Mouse (Mus musculus) mouse embryonic stem cell (cell line): ENCODE measurements at regions not wholly inside any gene's neighbourhood (a gene's known extent, or its start where the extent isn't known, plus 50 kb on each side); places are given as distances from the start of the nearest gene placed in this dataset.

Experiments
- in situ Hi-C, 2 experiments: fragments of 300-500 bp; cut with MboI; formaldehyde crosslinking; loops; 1 replicate in 1 of 2; 3 replicates in 1 of 2; pipeline ENCODE4 v1.14.3; 2019 to 2020; ENCODE audit warnings: low sequenced_read_pairs in 2 of 2, low pct_unique_long_range_greater_than_20kb in 1 of 2, mixed read lengths in 1 of 2; ENCODE audit not compliant: unreplicated experiment in 1 of 2

GRCm38 (mm10) chr15:6191845-6192244, 107.7 kb upstream of the Dab2 start:
- in situ Hi-C loops: no loop called here

- in situ Hi-C loops: loop anchor here (5.0 to 25.0 kb wide), 2 partner anchors 965 to 970 kb away; partner anchors contain the start of gene Ptger4 (in 2 of the 2)
These were observed 92.3 kb upstream of the Dab2 start for GRCm38 (mm10) chr15:6207239-6207638.

GRCm38 (mm10) chr15:6209301-6209700, 90.3 kb upstream of the Dab2 start:
- in situ Hi-C loops: loop anchor here (5.0 to 25.0 kb wide), 2 partner anchors 967 to 972 kb away; partner anchors contain the start of gene Ptger4 (in 2 of the 2)

- in situ Hi-C loops: loop anchor here in 1 of 2 experiments (25.0 kb wide), 1 partner anchor 981 kb away; the partner anchor contains the start of gene Ptger4
These were observed 81.5 kb upstream of the Dab2 start for GRCm38 (mm10) chr15:6218087-6218486.

- in situ Hi-C loops: no loop called here
These were observed 74.4 kb upstream of the Dab2 start for GRCm38 (mm10) chr15:6225227-6225626.

- in situ Hi-C loops: no loop called here
These were observed 69.0 kb upstream of the Dab2 start for GRCm38 (mm10) chr15:6230618-6231017.

GRCm38 (mm10) chr15:6231308-6232103, 68.1 kb upstream of the Dab2 start:
- in situ Hi-C loops: no loop called here

GRCm38 (mm10) chr15:6233621-6234020, 66.0 kb upstream of the Dab2 start:
- in situ Hi-C loops: no loop called here

- in situ Hi-C loops: no loop called here
These were observed 63.0 kb upstream of the Dab2 start for GRCm38 (mm10) chr15:6236583-6236982.

GRCm38 (mm10) chr15:6237726-6238125, 61.9 kb upstream of the Dab2 start:
- in situ Hi-C loops: no loop called here

- in situ Hi-C loops: no loop called here
These were observed 61.5 kb upstream of the Dab2 start for GRCm38 (mm10) chr15:6238133-6238532.

- in situ Hi-C loops: no loop called here
These were observed 60.8 kb upstream of the Dab2 start for GRCm38 (mm10) chr15:6238755-6239154.

- in situ Hi-C loops: no loop called here
These were observed 57.5 kb upstream of the Dab2 start for GRCm38 (mm10) chr15:6242132-6242531.

GRCm38 (mm10) chr15:6244401-6244800, 55.2 kb upstream of the Dab2 start:
- in situ Hi-C loops: no loop called here

GRCm38 (mm10) chr15:6245950-6246894, 53.4 kb upstream of the Dab2 start:
- in situ Hi-C loops: no loop called here

GRCm38 (mm10) chr15:6248470-6248869, 51.1 kb upstream of the Dab2 start:
- in situ Hi-C loops: no loop called here
